Mouse (Mus musculus) stomach, embryonic 14.5 days (tissue): ENCODE results near the gene Mtf1. TPM values are rescaled to one million over a fixed set of nuclear protein-coding genes. Genes with fewer than 3 reads are reported as not detected.

Experiments
- ATAC-seq: fragments of 200-750 bp; cut with Nextera tagmentation; 2 replicates; pipeline ENCODE4 v1.8.0; 2017; ENCODE audit warnings: low read depth, moderate TSS enrichment; ENCODE audit not compliant: insufficient number of reproducible peaks, insufficient read depth, low FRiP score
- H3K27ac ChIP-seq: fragments of 300-500 bp; sonication (generic); 2 replicates; pipeline ENCODE4 v1.5.1; 2014; ENCODE audit warnings: mild to moderate bottlenecking, low read length, moderate library complexity, mixed read lengths
- H3K27me3 ChIP-seq: fragments of 300-500 bp; sonication (generic); 2 replicates; pipeline ENCODE4 v1.6.1; 2014; ENCODE audit warnings: low read length, control low read depth, mixed read lengths; ENCODE audit not compliant: control insufficient read depth, insufficient read depth
- H3K36me3 ChIP-seq: fragments of 300-500 bp; sonication (generic); 2 replicates; pipeline ENCODE4 v1.6.1; 2014; ENCODE audit warnings: mild to moderate bottlenecking, control low read depth, low read length, moderate library complexity, mixed read lengths; ENCODE audit not compliant: control insufficient read depth, insufficient read depth
- H3K4me1 ChIP-seq: fragments of 300-500 bp; sonication (generic); 2 replicates; pipeline ENCODE4 v1.6.1; 2014; ENCODE audit warnings: low read length, control low read depth, mixed read lengths; ENCODE audit not compliant: control insufficient read depth, insufficient read depth
- H3K4me2 ChIP-seq: fragments of 300-500 bp; sonication (generic); replicated peaks from 2 replicates; pipeline ENCODE4 v1.6.1; 2014; ENCODE audit warnings: low read depth, low read length, control low read depth
- H3K4me3 ChIP-seq: fragments of 300-500 bp; sonication (generic); 2 replicates; pipeline ENCODE4 v1.5.1; 2014; ENCODE audit warnings: low read depth, low read length, control low read depth
- H3K9ac ChIP-seq: fragments of 300-500 bp; sonication (generic); replicated peaks from 2 replicates; pipeline ENCODE4 v1.6.1; 2014; ENCODE audit warnings: low read depth, mild to moderate bottlenecking, control low read depth, low read length, moderate library complexity, mixed read lengths
- H3K9me3 ChIP-seq: fragments of 300-500 bp; sonication (generic); 2 replicates; pipeline ENCODE4 v1.6.1; 2016; ENCODE audit warnings: low read depth, low read length, control low read depth; ENCODE audit not compliant: control insufficient read depth
- WGBS: fragments of 180-500 bp; shearing (Covaris S2); extraction: QIAGEN DNeasy Blood & Tissue Kit; methylation state at CpG from one replicate; pipeline ENCODE4 v1.1.7; 2014; 5-methylcytosine and 5-hydroxymethylcytosine counted together
- polyA plus RNA-seq: library from polyadenylated mRNA; unstranded; fragments of >200 nt; fragmentation: Nextera tagmentation; extraction: Ambion mirVana; gene quantifications from 2 replicates; pipeline ENCODE4 v1.2.1, GENCODE M21; 2014

Gene Mtf1
- polyA plus RNA-seq, 1 experiment from 2014 or later, result 14.1 TPM

- no peaks in the 10 kb centered on the region for H3K36me3 ChIP-seq
- no peak overlapping the region for H3K4me2 ChIP-seq
- no peaks in the 10 kb centered on the region for H3K4me1 ChIP-seq
- no peaks in the 10 kb centered on the region for H3K27me3 ChIP-seq
- no peaks in the 10 kb centered on the region for H3K9me3 ChIP-seq
- 65% methylated on average over 2 of the region's 2 CpGs for WGBS
- no peak overlapping the region for H3K4me3 ChIP-seq
- no peak overlapping the region for H3K27ac ChIP-seq
- no peak for ATAC-seq
- H3K9ac ChIP-seq, result no peak overlapping the region
Observed at GRCm38 (mm10) chr4:124766566-124766940, 35.4 kb upstream of the Mtf1 start.

- WGBS, result 80% methylated on average over 13 of the region's 13 CpGs
- Histone ChIP-seq H3K27me3 (no peaks in the 10 kb centered on the region), H3K36me3 (no peaks in the 10 kb centered on the region), H3K4me3 (no peak overlapping the region), H3K9ac (no peak overlapping the region), H3K9me3 (no peaks in the 10 kb centered on the region), H3K4me2 (no peak overlapping the region), H3K27ac (no peak overlapping the region), H3K4me1 (0 out of 2 replicates have a peak, but pooled peaks cover 2% of the 10 kb centered on the region)
- no peak for ATAC-seq
Observed at GRCm38 (mm10) chr4:124768963-124769591, 32.8 kb upstream of the Mtf1 start.

- no peak for ATAC-seq
- no peak overlapping the region for H3K4me2 ChIP-seq
- WGBS, result 79% methylated on average over 5 of the region's 5 CpGs
Observed at GRCm38 (mm10) chr4:124770624-124771023, 31.3 kb upstream of the Mtf1 start.

GRCm38 (mm10) chr4:124772125-124772524, 29.8 kb upstream of the Mtf1 start:
- no peak overlapping the region for H3K9ac ChIP-seq
- H3K27ac ChIP-seq, result peak overlapping the region; percentile 61; the same call in 1 of the 2 replicates
- H3K9me3 ChIP-seq, result no peaks in the 10 kb centered on the region
- no peak overlapping the region for H3K4me2 ChIP-seq
- no peaks in the 10 kb centered on the region for H3K27me3 ChIP-seq
- H3K36me3 ChIP-seq, result no peaks in the 10 kb centered on the region; the same call in none of the 2 replicates
- H3K4me3 ChIP-seq, result no peak overlapping the region
- WGBS, result 42% methylated on average over 4 of the region's 4 CpGs
- H3K4me1 ChIP-seq, result 0 out of 2 replicates have a peak, but pooled peaks cover 2% of the 10 kb centered on the region
- ATAC-seq, result peak; percentile 86

More at GRCm38 (mm10) chr4:124770624-124771023, 31.3 kb upstream of the Mtf1 start:
- Histone ChIP-seq H3K4me1 (0 out of 2 replicates have a peak, but pooled peaks cover 2% of the 10 kb centered on the region), H3K4me3 (no peak overlapping the region), H3K36me3 (no peaks in the 10 kb centered on the region), H3K27ac (no peak overlapping the region), H3K9me3 (no peaks in the 10 kb centered on the region), H3K9ac (no peak overlapping the region), H3K27me3 (no peaks in the 10 kb centered on the region)

GRCm38 (mm10) chr4:124773449-124773848, 28.5 kb upstream of the Mtf1 start:
- WGBS, result 77% methylated on average over 2 of the region's 2 CpGs
- Histone ChIP-seq H3K27me3 (no peaks in the 10 kb centered on the region), H3K36me3 (no peaks in the 10 kb centered on the region; the same call in none of the 2 replicates), H3K27ac (no peak overlapping the region), H3K4me2 (no peak overlapping the region), H3K9ac (no peak overlapping the region), H3K4me1 (0 out of 2 replicates have a peak, but pooled peaks cover 2% of the 10 kb centered on the region), H3K9me3 (no peaks in the 10 kb centered on the region), H3K4me3 (no peak overlapping the region)
- no peak for ATAC-seq

GRCm38 (mm10) chr4:124773995-124774394, 27.9 kb upstream of the Mtf1 start:
- Histone ChIP-seq H3K4me2 (no peak overlapping the region), H3K4me1 (0 out of 2 replicates have a peak, but pooled peaks cover 2% of the 10 kb centered on the region), H3K9ac (no peak overlapping the region), H3K36me3 (no peaks in the 10 kb centered on the region; the same call in none of the 2 replicates), H3K27me3 (no peaks in the 10 kb centered on the region), H3K27ac (no peak overlapping the region), H3K4me3 (no peak overlapping the region), H3K9me3 (no peaks in the 10 kb centered on the region)
- ATAC-seq, result no peak
- WGBS, result 88% methylated on average over 6 of the region's 6 CpGs

GRCm38 (mm10) chr4:124774429-124774828, 27.5 kb upstream of the Mtf1 start:
- WGBS, result 40% methylated on average over 2 of the region's 2 CpGs
- H3K27ac ChIP-seq, result no peak overlapping the region
- no peaks in the 10 kb centered on the region for H3K9me3 ChIP-seq
- no peak overlapping the region for H3K9ac ChIP-seq
- H3K27me3 ChIP-seq, result no peaks in the 10 kb centered on the region
- no peak for ATAC-seq
- no peak overlapping the region for H3K4me2 ChIP-seq
- 0 out of 2 replicates have a peak, but pooled peaks cover 2% of the 10 kb centered on the region for H3K4me1 ChIP-seq
- peaks cover 2% of the 10 kb centered on the region for H3K36me3 ChIP-seq
- H3K4me3 ChIP-seq, result no peak overlapping the region

- no peak for ATAC-seq
Observed at GRCm38 (mm10) chr4:124781361-124781760, 20.5 kb upstream of the Mtf1 start.

GRCm38 (mm10) chr4:124782395-124782794, 19.5 kb upstream of the Mtf1 start:
- Histone ChIP-seq H3K9me3 (no peaks in the 10 kb centered on the region), H3K4me3 (no peak overlapping the region)
- no peak for ATAC-seq

More at GRCm38 (mm10) chr4:124781361-124781760, 20.5 kb upstream of the Mtf1 start:
- H3K4me1 ChIP-seq, result no peaks in the 10 kb centered on the region
- H3K36me3 ChIP-seq, result peaks cover 41% of the 10 kb centered on the region
- H3K4me2 ChIP-seq, result no peak overlapping the region
- no peak overlapping the region for H3K4me3 ChIP-seq
- WGBS, result 90% methylated on average over 7 of the region's 7 CpGs
- no peak overlapping the region for H3K9ac ChIP-seq
- H3K9me3 ChIP-seq, result no peaks in the 10 kb centered on the region
- no peaks in the 10 kb centered on the region for H3K27me3 ChIP-seq
- H3K27ac ChIP-seq, result no peak overlapping the region

More at GRCm38 (mm10) chr4:124782395-124782794, 19.5 kb upstream of the Mtf1 start:
- Histone ChIP-seq H3K27me3 (no peaks in the 10 kb centered on the region), H3K9ac (no peak overlapping the region), H3K27ac (no peak overlapping the region), H3K4me2 (no peak overlapping the region), H3K36me3 (peaks cover 51% of the 10 kb centered on the region), H3K4me1 (no peaks in the 10 kb centered on the region)
- 92% methylated on average over 8 of the region's 8 CpGs for WGBS
